Mouse (Mus musculus) c-Kit-positive CD71-negative TER-119-negative erythroid progenitor cells, embryonic 14.5 days (primary cell): Measurements from ENCODE around the gene Nos3.
"Not testable (repeated sequence)": the region's sequence is repeated elsewhere in the genome, so short reads cannot be mapped to it uniquely, and the experiment has no call there.

Experiments used
- DNase-seq: peaks from one replicate; pipeline ENCODE4 v3.0.0-alpha.2; 2013; ENCODE audit warnings: low read depth

The Nos3 gene

DNA sequence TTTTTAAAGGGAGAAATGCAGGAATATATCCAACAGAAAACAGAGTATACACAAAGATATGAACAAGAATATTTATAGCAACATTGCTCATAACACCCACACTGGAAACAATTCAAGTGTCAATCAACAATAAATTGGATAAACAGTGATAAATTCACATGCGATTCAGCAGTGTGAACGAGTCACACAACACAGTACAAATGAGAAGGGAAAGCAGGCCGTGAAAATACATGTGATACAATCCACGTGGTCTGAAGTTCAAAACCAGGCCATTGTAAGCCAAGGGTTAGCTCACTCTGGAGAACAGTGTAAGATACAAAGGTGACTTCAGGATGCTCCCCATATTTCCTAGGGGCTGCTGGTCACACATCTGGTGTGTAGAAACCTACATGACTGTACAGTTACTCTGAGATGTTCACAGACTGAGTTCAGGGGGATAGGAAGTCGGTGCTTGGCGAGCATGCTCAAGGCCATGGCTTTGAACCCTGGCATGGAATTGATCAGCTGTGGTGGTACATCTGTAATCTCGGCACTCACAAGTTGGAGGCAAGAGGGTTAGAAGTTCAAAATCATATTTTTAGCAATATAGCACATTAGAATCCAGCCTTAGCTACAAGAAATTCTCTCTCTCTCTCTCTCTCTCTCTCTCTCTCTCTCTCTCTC, 10.2 kb downstream of the Nos3 start:
- DNase-seq = no peak

DNA sequence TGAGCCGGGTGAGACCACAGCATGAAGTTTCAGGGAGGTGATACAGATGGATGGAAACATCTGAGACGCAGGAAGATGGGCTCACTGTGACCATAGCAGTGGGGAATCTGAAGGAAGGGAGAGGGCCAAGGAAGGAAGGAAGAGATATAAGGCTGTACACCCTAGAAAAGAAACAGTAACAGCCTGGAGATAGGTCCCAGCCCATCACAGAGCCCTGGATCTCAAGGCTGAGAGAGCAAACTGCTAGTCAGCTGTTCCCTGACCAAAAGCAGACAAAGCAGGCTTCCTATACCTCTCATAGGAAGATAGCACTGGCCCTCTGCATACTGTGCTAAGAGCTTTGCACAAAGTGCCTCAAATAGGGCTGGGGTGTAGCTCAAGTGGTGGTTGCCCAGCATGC, 14.1 kb downstream of the Nos3 start:
- no peak for DNase-seq

DNA sequence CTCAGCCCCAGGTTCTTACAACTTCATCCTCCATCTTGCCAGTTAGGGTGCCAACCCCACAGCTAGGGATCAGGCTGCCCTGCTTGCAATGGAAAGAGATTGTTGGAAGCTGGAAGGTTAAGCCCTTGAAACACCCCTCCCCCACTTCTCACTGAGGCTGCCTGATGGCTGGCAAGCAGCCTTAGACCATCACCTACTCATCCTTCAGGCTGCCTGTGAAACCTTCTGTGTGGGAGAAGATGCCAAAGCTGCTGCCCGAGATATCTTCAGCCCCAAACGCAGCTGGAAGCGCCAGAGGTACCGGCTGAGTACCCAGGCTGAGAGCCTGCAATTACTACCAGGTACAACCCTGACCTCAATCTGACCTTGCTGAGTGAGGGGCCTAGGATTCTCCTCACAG, 14.9 kb downstream of the Nos3 start:
- DNase-seq = no peak

DNA sequence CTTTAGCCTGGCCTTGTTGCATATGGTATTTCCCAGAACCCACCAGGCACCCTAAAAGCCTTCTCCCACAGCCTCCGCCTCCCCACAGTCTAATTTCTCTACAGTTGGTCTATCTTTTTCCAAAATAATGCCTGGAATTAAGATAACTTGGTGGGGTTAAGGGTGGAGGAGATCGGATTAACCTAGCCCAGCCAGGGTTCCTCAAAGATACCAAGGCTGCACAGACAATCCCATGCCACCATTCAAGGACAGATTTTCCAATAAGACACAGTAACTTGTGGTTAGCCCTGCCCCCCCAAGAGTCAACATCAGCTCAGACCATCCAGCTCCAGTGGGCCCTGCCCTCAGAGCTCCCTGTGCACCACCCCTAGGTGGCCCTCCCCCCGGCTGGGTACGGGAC, 15.9 kb downstream of the Nos3 start:
- DNase-seq = no peak

DNA sequence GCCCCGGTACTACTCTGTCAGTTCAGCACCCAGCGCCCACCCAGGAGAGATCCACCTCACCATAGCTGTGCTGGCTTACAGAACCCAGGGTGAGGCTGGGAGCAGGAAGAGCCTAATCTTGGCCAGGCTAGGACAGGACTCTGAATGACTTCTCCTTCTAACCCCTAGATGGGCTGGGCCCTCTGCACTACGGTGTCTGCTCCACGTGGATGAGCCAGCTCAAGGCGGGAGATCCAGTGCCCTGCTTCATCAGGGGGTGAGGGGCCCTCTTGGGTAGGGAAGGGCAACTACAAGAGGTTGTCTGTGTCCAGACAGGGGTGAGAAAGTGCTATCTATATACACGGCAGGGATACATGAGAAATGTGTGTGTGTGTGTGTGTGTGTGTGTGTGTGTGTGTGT, 16.9 kb downstream of the Nos3 start:
- DNase-seq = no peak

DNA sequence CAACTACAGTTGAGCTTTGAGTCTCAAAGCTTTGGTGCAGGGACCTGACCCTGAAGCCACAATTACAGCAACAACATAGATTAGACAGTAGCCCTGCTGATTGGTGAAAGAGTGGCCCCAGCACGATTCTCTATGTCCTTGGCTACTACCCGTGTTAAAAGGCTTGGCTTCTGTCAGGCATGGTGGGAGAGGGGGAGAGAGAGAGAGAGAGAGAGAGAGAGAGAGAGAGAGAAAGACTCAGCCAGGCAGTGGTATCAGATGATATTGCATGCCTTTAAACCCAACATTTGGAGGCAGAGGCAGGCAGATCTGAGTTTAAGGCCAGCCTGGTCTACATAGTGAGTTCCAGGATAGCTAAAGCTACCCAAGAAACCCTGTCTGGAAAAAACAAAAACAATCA, 17.4 kb downstream of the Nos3 start:
- no peak for DNase-seq

DNA sequence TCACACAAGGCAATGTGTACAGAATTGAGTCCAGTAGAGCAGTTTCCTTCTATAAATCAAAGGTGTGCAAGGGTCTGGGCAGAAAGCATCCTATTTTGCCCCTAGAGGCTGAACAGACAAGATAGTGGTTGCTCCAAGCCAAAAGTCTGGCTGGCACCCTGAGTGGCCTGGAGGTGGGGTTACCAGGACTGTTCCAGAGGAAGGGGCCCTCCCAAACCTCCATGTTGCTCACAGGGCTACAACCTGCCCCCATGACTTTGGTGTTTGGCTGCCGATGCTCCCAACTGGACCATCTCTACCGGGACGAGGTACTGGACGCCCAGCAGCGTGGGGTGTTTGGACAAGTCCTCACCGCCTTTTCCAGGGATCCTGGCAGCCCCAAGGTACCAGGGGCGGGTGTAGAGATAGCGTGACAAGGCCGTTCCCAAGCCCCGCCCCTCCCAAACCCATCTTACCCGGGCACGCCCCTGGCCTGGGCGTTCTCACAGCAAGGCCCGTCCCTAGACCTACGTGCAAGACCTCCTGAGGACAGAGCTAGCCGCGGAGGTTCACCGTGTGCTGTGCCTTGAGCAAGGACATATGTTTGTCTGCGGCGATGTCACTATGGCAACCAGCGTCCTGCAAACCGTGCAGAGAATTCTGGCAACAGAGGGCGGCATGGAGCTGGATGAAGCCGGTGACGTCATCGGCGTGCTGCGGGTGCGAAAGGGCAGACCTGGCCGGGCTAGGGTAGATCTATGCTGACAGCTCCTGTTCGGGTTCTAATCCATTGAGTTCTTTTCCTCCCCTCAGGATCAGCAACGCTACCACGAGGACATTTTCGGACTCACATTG, 18.6 kb downstream of the Nos3 start:
- peak; percentile 96 for DNase-seq

DNA sequence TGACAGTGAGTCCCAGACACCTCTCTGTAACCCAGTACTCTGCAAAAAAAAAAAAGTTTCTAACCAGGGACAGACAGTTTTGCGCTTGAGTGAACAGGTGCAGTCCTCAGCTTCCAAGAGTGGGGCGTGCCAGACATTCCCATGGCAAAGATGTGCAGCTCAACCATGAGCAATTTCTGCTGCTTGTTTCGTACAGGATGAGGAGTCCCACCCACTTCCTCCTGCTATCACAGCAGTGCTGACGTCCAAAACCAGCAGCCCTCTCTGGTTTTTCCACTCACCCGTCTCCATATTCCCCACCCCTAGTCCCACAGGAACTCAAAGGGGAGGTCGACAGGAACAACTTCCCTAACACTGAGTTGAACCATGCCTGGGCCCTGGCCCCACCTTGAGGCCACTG, 19.8 kb downstream of the Nos3 start:
- DNase-seq = no peak

DNA sequence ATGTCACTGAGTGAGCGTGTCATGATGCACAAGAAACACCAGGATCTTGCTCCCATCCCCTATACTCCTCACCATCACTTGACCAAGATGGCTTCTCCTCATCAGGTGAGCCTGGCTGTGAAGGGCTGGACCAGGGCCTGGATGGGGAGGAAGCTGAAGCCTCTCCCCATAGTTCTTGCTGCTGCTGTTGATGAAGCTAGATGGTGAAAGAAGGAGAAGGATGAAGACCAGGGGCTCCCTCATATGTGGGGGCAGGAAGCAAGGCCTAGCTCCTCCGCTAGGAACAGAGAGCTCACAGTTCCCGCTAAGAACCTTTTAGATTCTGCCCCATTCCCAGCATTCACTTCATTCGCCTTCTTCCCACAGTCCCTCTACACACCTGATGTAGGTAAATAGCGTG, 20.8 kb downstream of the Nos3 start:
- DNase-seq = no peak

DNA sequence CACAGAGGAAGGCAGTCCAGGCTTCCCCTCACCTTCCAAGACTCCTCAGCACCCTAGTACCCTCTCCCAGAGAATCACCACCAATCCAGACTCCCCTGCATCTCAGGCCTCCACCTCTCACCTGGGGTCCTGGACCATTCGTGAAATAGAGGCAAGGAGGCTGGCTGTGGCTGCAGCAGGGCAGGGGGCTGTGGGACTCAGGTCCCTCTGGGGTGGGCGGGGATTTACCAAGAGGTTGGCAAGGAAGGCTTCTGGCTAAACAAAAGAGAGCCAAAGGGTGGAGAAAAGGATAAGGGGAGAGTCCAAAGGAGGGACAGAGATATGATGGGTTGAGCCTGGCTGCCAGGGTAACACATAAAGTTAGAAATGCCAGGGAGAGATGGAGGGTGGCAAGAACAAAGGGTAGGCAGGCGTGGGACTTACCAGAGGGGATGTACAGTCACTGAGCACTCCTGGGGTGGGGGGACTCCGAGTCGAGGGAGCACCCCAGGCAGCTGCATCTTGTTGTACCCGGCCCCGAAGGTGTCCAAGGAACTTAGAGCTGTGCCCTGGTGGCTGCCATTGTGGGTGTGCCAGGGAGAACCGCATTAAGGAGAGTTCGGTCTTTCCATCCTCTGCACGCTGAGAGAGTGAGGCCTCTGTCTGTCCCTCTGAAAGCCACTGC, 21.4 kb downstream of the Nos3 start:
- DNase-seq = no peak

DNA sequence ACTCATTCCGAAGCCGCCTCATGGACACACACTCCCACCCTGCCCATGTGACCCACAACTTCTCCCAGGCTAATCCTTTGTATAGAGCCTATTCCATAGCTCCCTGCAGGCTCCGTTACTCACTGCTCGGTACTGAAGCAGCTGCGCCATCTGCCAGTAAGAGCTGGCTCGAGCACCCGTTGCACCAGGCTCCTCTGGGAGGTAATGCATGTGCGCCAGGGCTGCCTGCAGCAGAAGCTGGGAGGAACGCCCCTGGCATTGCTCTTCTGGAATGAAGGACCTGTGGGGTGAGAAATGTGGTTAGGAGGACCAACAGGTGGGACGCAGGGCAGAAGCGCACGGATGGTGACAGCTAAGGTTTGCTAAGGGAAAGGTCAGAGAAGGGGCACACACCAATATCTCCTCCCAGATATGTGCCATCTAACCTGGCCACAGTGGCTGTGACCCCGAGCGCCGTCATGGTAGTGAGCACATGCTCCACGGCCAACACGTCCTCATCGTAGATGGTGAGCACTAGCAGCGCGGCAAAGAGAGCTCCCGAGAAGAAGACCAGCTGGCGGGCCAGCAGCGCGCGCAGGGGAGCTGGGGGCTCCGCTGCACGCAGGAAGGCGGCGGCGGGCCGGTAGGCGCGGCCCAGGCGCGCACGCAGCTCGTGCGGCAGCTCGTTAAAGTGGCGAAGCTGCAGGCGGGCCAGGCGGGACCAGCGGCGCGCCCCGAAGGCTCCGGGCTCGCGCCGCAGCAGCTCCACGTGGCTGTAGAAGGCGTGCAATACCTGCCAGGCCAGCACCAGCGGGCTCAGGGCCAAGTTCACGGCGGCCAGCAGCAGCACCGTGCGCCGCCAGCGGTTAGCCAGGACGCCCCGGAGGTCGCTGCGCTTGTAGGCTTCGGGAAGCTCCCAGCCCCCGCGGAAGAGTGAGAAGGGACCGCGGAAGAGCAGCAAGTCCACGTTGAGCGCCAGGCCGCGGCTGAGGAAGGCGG, 22.9 kb downstream of the Nos3 start:
- no peak for DNase-seq

DNA sequence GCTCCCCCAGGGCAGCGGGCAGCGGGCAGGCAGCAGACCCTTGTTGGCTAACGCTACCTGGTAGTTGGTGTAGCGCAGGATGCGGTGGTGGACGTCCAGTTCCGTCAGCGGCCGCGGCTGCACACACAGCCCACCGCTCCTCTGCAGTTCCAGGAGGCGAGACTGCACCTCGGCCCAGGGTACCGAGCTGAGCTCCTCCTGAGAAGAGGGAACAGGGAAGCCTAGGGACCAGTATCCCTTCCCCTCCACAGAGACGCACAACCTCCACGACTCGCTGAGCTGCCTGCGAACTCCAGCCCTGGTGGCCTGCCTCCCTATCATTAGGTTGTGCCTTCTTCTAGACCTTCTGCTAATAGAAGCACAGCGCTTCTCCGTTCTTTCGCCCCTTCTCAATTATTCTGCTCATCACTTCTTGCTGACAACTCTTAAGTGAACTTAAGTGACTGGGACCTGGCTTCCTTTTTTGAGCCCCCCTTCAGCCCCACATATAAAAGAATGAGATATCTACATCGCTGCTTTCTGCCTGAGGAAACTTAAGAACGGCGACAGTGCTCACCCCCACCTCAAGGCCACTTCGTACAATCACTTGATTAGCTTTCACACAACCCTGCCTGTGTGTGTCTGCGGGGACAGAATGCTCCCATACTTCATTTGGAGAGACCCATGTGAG, 23.8 kb downstream of the Nos3 start:
- DNase-seq = no peak

DNA sequence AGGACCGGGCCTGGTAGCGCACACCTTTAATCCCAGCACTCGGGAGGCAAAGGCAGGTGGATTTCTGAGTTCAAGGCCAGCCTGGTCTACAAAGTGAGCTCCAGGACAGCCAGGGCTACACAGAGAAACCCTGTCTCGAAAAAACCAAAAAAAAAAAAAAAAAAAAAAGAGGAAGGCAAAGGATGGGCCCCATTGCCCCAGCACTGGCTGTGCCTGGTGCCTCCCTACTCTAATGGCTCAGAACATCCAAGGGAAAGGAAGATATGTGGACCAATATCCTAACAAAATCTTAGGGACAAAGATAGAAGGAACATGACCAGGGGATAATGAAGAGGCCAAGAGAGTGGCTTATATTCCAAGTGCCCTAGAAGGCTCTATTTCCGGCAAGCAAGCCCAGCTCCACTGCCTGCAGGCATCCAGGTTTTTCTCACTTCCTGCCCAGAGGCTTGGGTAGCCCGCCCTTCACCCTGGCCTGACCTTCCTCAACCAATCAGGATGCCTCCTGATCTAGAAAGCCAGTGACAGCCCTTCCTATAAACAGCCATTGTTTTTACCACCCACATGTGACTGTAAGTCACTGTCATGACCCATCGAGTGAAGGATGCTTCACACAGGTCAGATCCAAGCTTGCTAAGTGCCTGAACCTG, 24.5 kb downstream of the Nos3 start:
- DNase-seq = no peak

DNA sequence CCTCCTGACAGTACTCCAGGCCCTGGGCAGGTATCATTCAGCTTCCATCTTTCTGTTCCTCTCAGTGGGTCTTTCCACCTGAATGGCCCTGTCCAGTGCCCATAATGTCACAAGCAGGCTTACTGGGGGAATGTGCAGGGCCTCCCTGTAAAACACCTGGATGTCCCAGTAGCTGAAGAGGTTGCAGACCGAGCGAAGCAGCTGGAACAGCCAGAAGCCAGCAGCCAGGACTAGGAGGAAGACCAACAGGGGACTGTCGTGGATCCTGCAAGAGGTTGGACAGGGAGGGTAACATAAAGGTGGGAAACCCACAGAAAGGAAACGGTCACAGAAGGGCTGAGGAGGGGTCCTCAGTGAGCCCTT, 25.0 kb downstream of the Nos3 start:
- no peak for DNase-seq

DNA sequence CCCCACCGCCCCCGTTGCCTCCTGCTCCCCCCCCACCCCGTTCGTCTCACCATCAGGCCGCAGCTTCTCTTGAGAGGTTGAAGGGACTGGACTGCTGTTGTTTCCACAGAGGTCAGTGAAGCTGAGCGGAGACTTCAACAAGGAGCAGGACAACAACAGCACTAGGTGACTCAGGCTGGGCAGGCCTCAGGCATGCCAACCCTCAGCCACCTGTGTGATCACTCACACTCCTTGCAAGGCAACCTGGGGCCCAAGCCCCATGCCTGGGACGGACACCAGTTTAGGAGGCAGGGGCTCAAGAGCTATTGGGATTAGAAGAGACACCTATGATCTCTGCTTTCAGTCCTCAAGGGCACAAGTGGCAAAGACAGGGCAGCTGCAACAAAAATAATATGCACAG, 27.3 kb downstream of the Nos3 start, which contains the start of gene Atg9b:
Gene Atg9b, minus strand, starts transcription at position 280 of the 400 bp plus-strand sequence.
- DNase-seq = no peak

DNA sequence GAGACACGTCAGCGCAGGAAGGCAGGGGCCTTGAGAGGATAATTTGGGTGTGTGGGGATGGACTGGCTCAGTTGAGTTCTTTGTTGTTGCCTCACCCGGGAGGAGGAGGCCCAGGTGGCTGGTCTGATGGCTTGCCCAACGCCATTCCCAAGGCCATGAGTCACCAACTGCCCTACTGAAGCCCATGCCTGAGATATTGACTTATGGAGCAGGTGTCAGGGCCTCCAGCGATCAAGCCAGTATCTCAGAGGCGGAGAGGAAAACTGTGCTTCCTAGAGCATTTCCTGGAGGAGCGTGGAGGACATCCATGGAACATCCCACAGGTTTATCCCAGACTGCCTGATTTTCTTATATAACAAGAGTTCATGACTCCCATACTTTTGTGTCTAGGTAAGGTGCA, 28.1 kb downstream of the Nos3 start:
- DNase-seq = no peak

DNA sequence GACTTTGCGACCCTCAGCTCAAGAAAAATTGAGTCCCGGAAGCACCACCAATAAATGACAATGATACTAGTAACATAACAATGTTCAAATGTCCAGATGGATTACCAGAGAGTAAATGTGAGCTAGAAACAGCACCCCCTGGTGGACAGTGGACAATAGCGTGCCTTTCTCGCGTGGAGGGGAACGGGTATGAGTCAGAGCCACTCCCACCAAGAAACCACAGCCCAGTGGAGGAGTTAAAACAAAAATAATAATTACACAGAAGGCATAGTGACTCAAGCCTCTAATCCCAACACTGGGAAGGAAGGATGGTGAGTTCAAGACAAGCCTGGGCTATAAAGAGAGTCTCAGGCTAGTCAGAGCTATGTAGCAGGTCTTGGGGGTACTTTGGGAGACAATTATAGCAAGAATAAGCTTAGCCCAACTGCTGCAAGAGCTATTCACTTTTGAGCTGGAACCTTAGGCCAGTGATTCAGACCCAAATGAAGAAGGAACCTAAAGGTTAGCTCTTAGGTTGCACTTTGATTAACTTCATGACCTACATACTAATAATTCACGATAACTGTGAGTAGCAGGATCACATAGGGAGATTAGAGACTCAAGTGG, 28.9 kb downstream of the Nos3 start, which contains the start of gene Abcb8:
Gene Abcb8, plus strand, starts transcription at position 272 of the 606 bp plus-strand sequence.
- peak; percentile 95 for DNase-seq

DNA sequence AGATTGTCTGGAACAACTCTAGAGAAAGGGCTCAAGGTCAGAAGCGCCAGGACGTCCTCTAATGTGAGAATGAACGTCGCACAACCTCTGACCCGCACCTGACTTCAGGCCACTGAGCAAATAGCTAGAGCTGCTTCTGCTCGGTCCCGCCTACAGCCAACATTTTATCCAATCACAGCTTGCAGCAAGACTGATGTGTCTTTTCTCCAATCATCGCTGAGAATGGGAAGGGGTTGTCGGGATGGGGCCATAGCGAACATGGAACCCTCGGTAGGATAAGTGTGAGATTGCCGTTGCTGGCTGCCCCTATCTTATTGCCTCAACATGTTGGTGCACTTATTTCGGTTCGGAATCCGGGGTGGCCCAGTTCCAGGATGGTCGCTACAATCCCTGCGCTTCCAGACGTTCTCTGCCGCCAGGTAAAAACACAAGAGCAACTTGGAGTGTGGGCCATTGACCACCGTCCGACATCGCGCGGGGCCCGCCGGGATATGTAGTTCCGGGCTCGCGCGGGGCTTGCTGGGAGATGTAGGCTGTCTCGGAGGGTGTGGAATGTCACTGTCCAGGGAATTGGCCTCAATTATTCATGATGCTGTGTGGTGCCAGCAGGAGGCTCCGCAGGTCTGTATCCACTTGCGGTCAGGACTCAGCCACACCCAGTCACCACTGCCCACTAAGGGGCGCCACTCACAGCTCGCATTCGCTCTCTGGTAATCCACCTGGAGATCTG, 29.7 kb downstream of the Nos3 start:
- DNase-seq = peak; percentile 90

DNA sequence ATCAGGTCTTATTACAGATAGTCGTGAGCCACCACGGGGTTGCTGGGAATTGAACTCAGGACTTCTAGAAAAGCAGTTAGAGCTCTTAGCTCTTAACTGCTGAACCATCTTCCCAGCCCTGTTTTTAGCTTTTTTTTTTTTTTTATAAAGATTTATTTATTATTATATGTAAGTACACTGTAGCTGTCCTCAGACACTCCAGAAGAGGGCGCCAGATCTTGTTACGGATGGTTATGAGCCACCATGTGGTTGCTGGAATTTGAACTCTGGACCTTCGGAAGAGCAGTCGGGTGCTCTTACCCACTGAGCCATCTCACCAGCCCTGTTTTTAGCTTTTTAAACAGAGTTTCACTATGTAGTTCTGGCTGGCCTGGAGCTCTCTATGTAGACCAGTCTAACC, 31.6 kb downstream of the Nos3 start:
- DNase-seq = not testable (repeated sequence)

DNA sequence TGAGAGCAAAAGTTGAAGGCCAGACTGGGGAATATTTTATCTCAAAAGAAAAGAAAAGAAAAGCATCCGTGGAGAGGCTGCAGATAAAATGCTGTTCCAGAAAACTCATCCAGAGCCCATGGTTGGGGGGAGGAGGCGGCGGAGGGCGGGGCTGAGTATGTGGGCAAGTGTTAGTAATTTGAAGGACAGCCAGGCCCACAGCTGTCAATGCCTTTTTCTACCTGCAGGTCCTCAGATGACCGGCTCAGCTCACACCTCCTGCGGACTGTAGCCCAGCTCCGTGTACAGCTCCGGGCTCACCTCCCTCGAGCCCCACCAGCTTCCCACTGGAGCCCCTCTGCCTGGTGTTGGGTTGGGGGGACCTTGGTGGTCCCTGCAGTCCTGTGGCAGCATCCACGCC, 35.1 kb downstream of the Nos3 start:
- no peak for DNase-seq
